Mouse (Mus musculus) myocyte (in vitro differentiated cells): ENCODE measurements around the gene Nxph3.

Experiments used
- CEBPB ChIP-seq: IDR thresholded peaks from 2 replicates; pipeline ENCODE4 v1.6.1; 2011; ENCODE audit warnings: mild to moderate bottlenecking, moderate library complexity; ENCODE audit not compliant: poor library complexity, insufficient read depth, severe bottlenecking
- MAX ChIP-seq: IDR thresholded peaks from one replicate; pipeline ENCODE4 v1.6.1; 2011; ENCODE audit warnings: low read depth, mild to moderate bottlenecking, control low read depth
- POLR2A ChIP-seq: IDR thresholded peaks from one replicate; pipeline ENCODE4 v1.6.1; 2011; ENCODE audit warnings: low read depth, mild to moderate bottlenecking, control low read depth, moderate library complexity; ENCODE audit not compliant: insufficient read length
- POLR2AphosphoS2 ChIP-seq: IDR thresholded peaks from one replicate; pipeline ENCODE4 v1.6.1; 2011; ENCODE audit warnings: low read depth, control low read depth; ENCODE audit not compliant: insufficient read length
- TCF12 ChIP-seq: IDR thresholded peaks from one replicate; pipeline ENCODE4 v1.6.1; 2011; ENCODE audit warnings: mild to moderate bottlenecking, control low read depth; ENCODE audit not compliant: poor library complexity, insufficient read depth, severe bottlenecking
- USF1 ChIP-seq: IDR thresholded peaks from one replicate; pipeline ENCODE4 v1.6.1; 2011; ENCODE audit warnings: low read depth, mild to moderate bottlenecking, control low read depth, moderate library complexity

DNA sequence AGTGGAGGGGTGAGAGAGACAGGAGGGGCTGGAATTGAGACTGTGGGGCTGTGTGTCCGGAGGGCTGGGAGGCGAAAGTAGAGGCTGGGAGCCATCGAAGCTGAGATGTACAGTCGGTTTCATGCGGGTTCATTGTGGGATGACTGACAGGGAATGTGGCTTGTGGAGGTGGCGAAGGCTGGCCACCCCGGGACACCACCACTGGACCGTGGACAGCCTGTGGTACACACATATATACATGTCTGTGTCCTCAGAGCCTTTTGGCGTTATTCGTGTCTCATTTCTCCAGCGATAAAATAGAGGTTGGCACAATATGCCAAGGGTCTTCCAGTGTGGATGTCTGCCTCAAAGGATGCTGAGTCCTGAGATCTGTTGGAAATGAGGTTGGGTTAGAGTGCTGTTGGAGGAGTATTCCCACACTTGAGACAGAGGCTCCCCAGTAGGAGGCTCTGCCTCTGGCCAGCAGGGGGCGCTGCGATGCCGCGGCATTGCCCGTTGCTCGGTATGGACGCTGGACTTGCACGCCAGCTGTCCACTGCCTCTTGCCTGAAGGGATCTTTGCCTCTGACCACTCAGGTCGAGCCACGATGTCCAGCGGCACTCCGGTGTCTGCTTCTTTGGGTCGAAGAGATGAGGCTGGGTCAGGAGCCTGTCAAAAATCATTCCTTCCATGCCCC, 19.3 kb upstream of the Nxph3 start:
- no peak for TF ChIP-seq POLR2AphosphoS2
- TF ChIP-seq MAX: no peak
- no peak for TF ChIP-seq POLR2A
- TF ChIP-seq CEBPB: no peak
- TF ChIP-seq USF1: no peak
- TF ChIP-seq TCF12: no peak
